Mouse (Mus musculus) myocyte (in vitro differentiated cells): ENCODE measurements around the gene Raph1. TPM values are rescaled to one million over a fixed set of nuclear protein-coding genes. Genes with fewer than 3 reads are reported as not detected.
"Not testable (repeated sequence)": the region's sequence is repeated elsewhere in the genome, so short reads cannot be mapped to it uniquely, and the experiment has no call there.

Source experiments
- H3K27me3 ChIP-seq: one replicate; pipeline ENCODE4 v1.6.1; 2011; ENCODE audit not compliant: control insufficient read depth, insufficient read depth, insufficient read length
- H3K36me3 ChIP-seq: one replicate; pipeline ENCODE4 v1.6.1; 2011; ENCODE audit not compliant: control insufficient read depth, insufficient read depth
- H3K4me2 ChIP-seq: one replicate; pipeline ENCODE4 v1.6.1; 2011; ENCODE audit warnings: low read depth, control low read depth
- H3K4me3 ChIP-seq: one replicate; pipeline ENCODE4 v1.5.1; 2011; ENCODE audit warnings: mild to moderate bottlenecking, control low read depth, moderate library complexity
- H3K79me2 ChIP-seq: one replicate; pipeline ENCODE4 v1.6.1; 2011; ENCODE audit not compliant: control insufficient read depth, insufficient read depth
- H3ac ChIP-seq: one replicate; pipeline ENCODE4 v1.6.1; 2011; ENCODE audit not compliant: control insufficient read depth, insufficient read length
- CEBPB ChIP-seq: IDR thresholded peaks from 2 replicates; pipeline ENCODE4 v1.6.1; 2011; ENCODE audit warnings: mild to moderate bottlenecking, moderate library complexity; ENCODE audit not compliant: poor library complexity, insufficient read depth, severe bottlenecking
- E2F4 ChIP-seq: IDR thresholded peaks from one replicate; pipeline ENCODE4 v1.6.1; 2011; ENCODE audit warnings: mild to moderate bottlenecking, control low read depth, moderate library complexity; ENCODE audit not compliant: insufficient read depth
- MAX ChIP-seq: IDR thresholded peaks from one replicate; pipeline ENCODE4 v1.6.1; 2011; ENCODE audit warnings: low read depth, mild to moderate bottlenecking, control low read depth
- MYOD1 ChIP-seq, 3 experiments: IDR thresholded peaks; one replicate each; pipeline ENCODE4 v1.6.1; 2011; ENCODE audit warnings: control low read depth in 2 of 3, low read depth in 2 of 3, mild to moderate bottlenecking in 2 of 3, moderate library complexity in 1 of 3; ENCODE audit not compliant: insufficient read length in 2 of 3, control insufficient read depth in 1 of 3
- MYOG ChIP-seq, 3 experiments: IDR thresholded peaks; one replicate each; pipeline ENCODE4 v1.6.1; 2011; ENCODE audit warnings: control low read depth in 2 of 3, low read depth in 2 of 3, mild to moderate bottlenecking in 2 of 3; ENCODE audit not compliant: insufficient read length in 2 of 3, control insufficient read depth in 1 of 3, insufficient read depth in 1 of 3
- POLR2A ChIP-seq: IDR thresholded peaks from one replicate; pipeline ENCODE4 v1.6.1; 2011; ENCODE audit warnings: low read depth, mild to moderate bottlenecking, control low read depth, moderate library complexity; ENCODE audit not compliant: insufficient read length
- POLR2AphosphoS2 ChIP-seq: IDR thresholded peaks from one replicate; pipeline ENCODE4 v1.6.1; 2011; ENCODE audit warnings: low read depth, control low read depth; ENCODE audit not compliant: insufficient read length
- REST ChIP-seq: IDR thresholded peaks from one replicate; pipeline ENCODE4 v1.6.1; 2011; ENCODE audit warnings: mild to moderate bottlenecking, control low read depth, moderate library complexity; ENCODE audit not compliant: insufficient read depth, insufficient read length
- SRF ChIP-seq: IDR thresholded peaks from one replicate; pipeline ENCODE4 v1.6.1; 2011; ENCODE audit warnings: low read depth; ENCODE audit not compliant: control insufficient read depth, insufficient read length
- TCF12 ChIP-seq: IDR thresholded peaks from one replicate; pipeline ENCODE4 v1.6.1; 2011; ENCODE audit warnings: mild to moderate bottlenecking, control low read depth; ENCODE audit not compliant: poor library complexity, insufficient read depth, severe bottlenecking
- TCF3 ChIP-seq: IDR thresholded peaks from one replicate; pipeline ENCODE4 v1.6.1; 2011; ENCODE audit warnings: low read depth, control low read depth; ENCODE audit not compliant: insufficient read length
- USF1 ChIP-seq: IDR thresholded peaks from one replicate; pipeline ENCODE4 v1.6.1; 2011; ENCODE audit warnings: low read depth, mild to moderate bottlenecking, control low read depth, moderate library complexity
- polyA plus RNA-seq: library from polyadenylated mRNA; unstranded; fragments of >200 nt; fragmentation: generic; extraction: Trizol; gene quantifications from one replicate; pipeline ENCODE4 v1.2.1, GENCODE M21; 2012; ENCODE audit warnings: missing spikeins

The Raph1 gene
- polyA plus RNA-seq, 1 experiment = 7.4 TPM

DNA sequence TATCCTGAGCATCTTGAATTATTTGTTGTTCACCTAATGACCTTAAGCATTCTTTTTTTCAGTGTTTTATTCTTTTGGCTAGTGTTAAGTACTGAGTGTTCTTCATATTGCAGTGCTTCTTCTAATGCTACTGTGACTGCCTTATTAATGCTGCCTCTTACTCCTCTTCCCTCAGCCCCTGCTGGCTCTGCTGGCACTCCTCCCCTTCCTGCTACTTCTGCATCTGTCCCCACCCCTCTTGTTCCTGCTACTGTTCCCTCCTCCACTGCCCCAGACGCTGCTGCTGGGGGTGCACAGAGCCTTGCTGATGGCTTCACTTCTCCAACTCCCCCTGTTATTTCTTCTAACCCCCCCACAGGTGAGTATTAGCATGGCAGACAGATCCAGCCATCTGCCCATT, 117.0 kb downstream of the Raph1 start:
- H3K36me3 ChIP-seq = peaks cover 11% of the 10 kb centered on the region
- TF ChIP-seq TCF3 (no peak), REST (no peak), E2F4 (no peak), USF1 (no peak), SRF (no peak), TCF12 (no peak), MYOG (IDR thresholded peaks at IDR 0.05; ENCODE audit: control insufficient read depth in 1 of 3, insufficient read depth in 1 of 3, insufficient read length in 2 of 3, low read depth in 2 of 3) (no peak), MYOD1 (IDR thresholded peaks at IDR 0.05; ENCODE audit: control insufficient read depth in 1 of 3, insufficient read length in 2 of 3, low read depth in 2 of 3) (no peak), POLR2AphosphoS2 (no peak), CEBPB (no peak), POLR2A (no peak), MAX (no peak)
- no peak overlapping the region for H3K4me3 ChIP-seq
- no peak overlapping the region for H3K4me2 ChIP-seq
- no peak overlapping the region for H3ac ChIP-seq
- no peaks in the 10 kb centered on the region for H3K79me2 ChIP-seq
- no peaks in the 10 kb centered on the region for H3K27me3 ChIP-seq

DNA sequence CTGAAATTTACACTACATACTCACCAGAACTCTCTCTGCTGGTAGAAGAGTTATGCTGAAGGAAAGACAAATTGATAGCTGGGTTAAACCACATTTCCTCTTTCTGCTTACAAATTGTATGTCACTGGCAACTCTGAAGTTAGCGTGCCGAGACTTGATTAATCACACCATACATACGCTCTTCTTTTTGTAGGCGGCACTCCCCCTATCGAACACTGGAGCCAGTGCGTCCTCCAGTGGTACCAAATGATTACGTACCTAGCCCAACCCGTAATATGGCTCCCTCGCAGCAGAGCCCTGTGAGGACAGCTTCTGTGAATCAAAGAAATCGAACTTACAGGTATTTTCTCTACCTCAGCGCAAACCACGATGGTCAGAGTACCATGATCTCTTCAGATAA, 119.8 kb downstream of the Raph1 start:
- H3K4me2 ChIP-seq = no peak overlapping the region
- H3K36me3 ChIP-seq = no peaks in the 10 kb centered on the region
- H3K4me3 ChIP-seq = no peak overlapping the region
- no peak overlapping the region for H3ac ChIP-seq
- no peaks in the 10 kb centered on the region for H3K79me2 ChIP-seq
- no peak for TF ChIP-seq POLR2A
- no peak for TF ChIP-seq REST
- no peak for TF ChIP-seq MYOD1 (IDR thresholded peaks at IDR 0.05; ENCODE audit: control insufficient read depth in 1 of 3, insufficient read length in 2 of 3, low read depth in 2 of 3)
- TF ChIP-seq MYOG (IDR thresholded peaks at IDR 0.05; ENCODE audit: control insufficient read depth in 1 of 3, insufficient read depth in 1 of 3, insufficient read length in 2 of 3, low read depth in 2 of 3) = no peak
- no peak for TF ChIP-seq USF1
- TF ChIP-seq TCF3 = no peak
- no peak for TF ChIP-seq TCF12
- TF ChIP-seq POLR2AphosphoS2 = no peak
- no peak for TF ChIP-seq MAX
- TF ChIP-seq SRF = no peak
- no peak for TF ChIP-seq E2F4
- TF ChIP-seq CEBPB = no peak
- H3K27me3 ChIP-seq = no peaks in the 10 kb centered on the region

DNA sequence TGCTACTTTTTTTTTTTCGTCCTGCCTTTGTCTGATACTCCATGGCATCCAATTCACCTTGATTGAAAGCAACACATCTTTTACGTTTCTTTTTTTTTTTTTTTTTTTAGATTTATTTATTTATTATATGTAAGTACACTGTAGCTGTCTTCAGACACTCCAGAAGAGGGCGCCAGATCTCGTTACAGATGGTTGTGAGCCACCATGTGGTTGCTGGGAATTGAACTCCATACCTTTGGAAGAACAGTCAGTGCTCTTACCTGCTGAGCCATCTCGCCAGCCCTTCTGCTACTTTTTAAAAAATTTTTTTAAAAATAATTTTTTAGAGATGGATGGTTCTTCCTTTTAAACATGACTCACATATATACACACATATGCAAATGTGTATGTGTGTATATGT, 125.5 kb downstream of the Raph1 start:
- not testable (repeated sequence) for H3K4me2 ChIP-seq, H3K27me3 ChIP-seq, H3K79me2 ChIP-seq, H3ac ChIP-seq, H3K36me3 ChIP-seq, H3K4me3 ChIP-seq

DNA sequence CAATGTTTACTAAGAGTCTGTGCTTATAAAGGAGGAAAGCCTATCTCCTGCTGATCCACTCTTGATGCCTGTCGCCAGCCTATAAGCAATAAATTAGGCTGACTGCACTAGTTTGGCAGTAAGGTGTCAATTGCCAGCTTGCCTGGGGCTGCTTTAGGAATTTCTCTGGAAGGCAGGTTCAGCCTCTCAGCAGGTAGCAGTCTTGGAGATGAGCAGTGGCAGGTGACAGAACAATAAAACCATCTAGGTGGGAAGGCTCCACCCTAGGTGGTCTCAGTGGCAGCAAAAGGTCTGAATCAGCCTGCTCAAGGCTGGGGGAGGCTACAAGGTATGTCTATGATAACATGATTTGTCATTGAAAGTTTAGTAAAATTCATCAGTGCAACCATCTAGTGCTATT, 134.4 kb downstream of the Raph1 start:
- no peaks in the 10 kb centered on the region for H3K27me3 ChIP-seq
- H3K36me3 ChIP-seq = no peaks in the 10 kb centered on the region
- TF ChIP-seq POLR2AphosphoS2 (no peak), TCF12 (no peak), MYOG (IDR thresholded peaks at IDR 0.05; ENCODE audit: control insufficient read depth in 1 of 3, insufficient read depth in 1 of 3, insufficient read length in 2 of 3, low read depth in 2 of 3) (no peak)
- H3K4me2 ChIP-seq = no peak overlapping the region
- peaks cover 7% of the 10 kb centered on the region for H3K79me2 ChIP-seq
- H3K4me3 ChIP-seq = no peak overlapping the region
- H3ac ChIP-seq = no peak overlapping the region

Other genes starting within 250 kb of the Raph1 start
- gene Cyp20a1, start 223.8 kb downstream of the Raph1 start, polyA plus RNA-seq = 25.8 TPM
- gene Abi2, start 157.5 kb downstream of the Raph1 start, polyA plus RNA-seq = 6.7 TPM
- 0.35 TPM for gene Cd28, start 149.7 kb upstream of the Raph1 start, polyA plus RNA-seq